Mouse (Mus musculus): Measurements from ENCODE around the gene Tcte1.

The Tcte1 gene

DNA sequence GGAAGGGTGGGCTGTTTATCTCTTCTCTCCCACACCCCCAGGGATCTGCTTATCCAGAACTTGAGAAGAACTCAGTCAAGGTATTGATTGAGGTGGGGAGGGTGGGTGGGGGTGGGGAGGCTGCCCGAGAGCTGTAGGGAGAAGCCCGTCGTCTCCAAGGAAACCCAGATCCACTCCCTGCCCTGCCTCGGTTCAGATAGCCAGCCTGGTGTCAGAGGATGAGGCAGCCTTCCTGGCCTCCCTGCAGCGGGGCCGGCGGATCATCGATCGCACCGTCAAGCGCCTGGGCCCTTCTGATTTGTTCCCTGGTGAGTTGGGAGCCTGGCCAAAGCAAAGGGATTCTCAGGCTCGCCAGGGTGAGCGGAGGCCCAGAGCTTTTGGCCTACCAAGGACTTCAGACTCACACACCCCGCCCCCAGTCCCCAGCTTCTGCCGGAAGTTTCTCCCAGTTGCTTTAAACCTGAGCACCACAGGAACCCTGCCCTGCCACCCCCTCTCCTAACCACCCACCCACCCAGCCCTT lies 8.0 kb upstream of the Tcte1 start:
- DNase-seq: no peak

GRCm38 (mm10) chr17:45515806-45516205 lies 7.4 kb upstream of the Tcte1 start:
- no peak for DNase-seq

DNA sequence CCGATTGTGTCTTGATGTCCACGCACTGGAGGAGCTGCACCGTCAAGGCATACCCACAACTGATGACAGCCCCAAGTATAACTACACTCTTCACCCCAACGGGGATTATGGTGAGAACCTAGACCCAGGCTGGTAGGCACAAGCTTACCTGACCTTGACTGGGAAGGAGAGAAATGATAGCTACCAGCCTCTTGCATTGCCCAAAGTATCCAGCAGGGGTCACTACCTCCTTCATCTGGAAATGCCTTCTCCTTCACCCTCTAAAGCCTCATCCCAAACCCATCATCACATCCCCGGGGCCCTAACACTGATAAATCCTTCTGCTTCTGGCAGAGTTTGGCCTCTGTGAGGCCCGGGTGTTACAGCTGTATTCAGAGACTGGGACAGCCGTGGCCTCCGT lies 6.7 kb upstream of the Tcte1 start:
- peak; percentile 93 for DNase-seq

- DNase-seq: no peak
Observed at GRCm38 (mm10) chr17:45517135-45517534, 6.1 kb upstream of the Tcte1 start.

GRCm38 (mm10) chr17:45517549-45518215 lies 5.6 kb upstream of the Tcte1 start:
- no peak for DNase-seq

- DNase-seq: no peak
Observed at GRCm38 (mm10) chr17:45518766-45519475, 4.3 kb upstream of the Tcte1 start.

DNA sequence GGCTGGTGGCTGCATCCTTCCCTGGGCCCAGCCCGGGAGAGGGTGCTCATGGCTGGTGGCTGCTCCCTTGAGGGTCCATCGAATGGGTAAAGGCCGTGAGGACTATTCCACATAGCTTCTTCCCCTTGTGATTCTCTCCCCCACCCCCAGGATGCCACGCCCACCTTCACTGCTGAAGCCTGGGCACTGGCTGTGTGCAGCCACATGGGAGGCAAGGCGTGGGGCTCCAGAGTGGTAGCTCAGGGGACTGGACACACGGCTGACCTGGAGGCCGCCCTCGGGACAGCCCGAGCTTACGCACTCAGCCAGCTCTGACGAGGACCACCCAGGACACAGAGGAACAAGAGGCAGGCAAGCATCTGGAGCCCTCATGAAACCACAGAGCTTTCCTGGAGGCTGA lies 3.1 kb upstream of the Tcte1 start:
- no peak for DNase-seq

DNA sequence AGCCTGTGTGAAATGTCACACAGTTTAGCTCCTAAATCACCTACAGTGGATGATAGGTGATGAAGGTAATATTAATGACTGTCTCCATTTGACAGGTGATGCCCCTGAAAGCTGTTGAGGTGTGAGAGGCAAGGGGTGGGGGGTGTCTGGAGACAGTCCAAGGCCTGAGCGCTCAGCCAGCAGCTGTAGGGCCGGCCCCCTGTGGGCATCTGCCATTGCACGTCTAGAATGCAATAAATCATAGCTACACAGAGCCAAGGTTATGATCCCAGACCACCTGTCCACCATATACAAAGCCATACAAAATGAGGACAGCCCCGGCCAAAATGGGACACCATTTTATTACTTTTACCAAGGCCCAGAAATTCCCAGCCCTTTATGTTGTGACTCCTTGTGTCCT lies 1.7 kb downstream of the Tcte1 start:
- DNase-seq: peak; percentile 84

DNA sequence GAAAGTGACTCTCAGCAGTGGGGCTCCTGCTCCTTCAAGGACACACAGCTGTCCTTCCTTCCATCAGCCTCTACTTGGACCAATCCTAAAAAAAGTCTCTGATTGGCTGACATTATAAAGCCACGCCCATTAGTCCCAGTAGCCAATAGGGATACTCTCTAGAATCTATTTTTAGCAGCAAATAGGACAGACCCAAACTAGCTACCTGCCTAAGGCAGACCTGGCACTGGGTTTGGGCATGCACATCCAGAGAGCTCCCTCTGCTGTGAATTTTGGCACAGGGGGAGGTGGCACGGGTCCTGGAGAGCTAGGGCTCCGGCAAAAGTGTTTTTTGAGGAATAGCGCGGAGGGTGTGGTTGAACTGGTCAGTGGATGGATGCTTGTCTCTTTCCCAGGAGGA lies 3.3 kb downstream of the Tcte1 start:
- peak; percentile 73 for DNase-seq

GRCm38 (mm10) chr17:45530346-45530782 lies 7.1 kb downstream of the Tcte1 start:
- DNase-seq: peak; percentile 58

- peak; percentile 88 for DNase-seq
Observed at GRCm38 (mm10) chr17:45532896-45533295, 9.7 kb downstream of the Tcte1 start.

DNA sequence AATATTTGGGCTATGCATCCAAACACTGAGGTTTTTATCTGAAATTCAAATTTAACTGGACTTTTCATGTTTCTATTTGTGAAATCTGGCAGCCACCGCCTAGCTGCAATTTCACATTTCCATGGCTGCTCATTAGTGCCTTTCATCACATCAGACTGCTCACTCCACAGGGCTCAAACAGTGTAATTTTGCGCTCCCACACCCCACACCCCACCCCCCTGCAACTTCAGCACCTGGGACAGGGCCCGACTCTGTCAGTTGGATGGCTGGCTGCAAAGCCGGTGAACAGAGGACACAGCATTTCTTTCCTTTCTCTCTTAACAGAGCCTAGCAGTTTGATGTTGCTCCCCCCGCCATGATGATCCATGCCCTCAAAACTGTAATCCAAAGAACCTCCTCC lies 13.0 kb downstream of the Tcte1 start:
- DNase-seq: no peak

GRCm38 (mm10) chr17:45538394-45538793 lies 15.2 kb downstream of the Tcte1 start:
- DNase-seq: no peak

DNA sequence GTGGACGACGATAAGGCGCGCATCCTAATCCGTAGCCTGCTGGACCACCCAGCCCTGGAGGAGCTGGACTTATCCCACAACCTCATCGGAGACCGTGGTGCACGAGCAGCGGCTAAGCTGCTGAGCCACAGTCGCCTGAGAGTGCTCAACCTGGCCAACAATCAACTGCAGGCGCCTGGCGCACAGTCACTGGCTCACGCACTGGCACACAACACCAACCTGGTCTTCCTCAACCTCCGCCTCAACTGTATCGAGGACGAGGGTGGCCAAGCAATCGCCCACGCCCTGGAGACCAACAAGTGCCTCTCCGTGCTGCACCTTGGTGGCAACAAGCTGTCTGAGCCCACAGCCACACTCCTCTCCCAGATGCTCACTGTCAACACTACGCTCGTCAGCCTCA lies 16.4 kb downstream of the Tcte1 start:
- peak; percentile 81 for DNase-seq

DNA sequence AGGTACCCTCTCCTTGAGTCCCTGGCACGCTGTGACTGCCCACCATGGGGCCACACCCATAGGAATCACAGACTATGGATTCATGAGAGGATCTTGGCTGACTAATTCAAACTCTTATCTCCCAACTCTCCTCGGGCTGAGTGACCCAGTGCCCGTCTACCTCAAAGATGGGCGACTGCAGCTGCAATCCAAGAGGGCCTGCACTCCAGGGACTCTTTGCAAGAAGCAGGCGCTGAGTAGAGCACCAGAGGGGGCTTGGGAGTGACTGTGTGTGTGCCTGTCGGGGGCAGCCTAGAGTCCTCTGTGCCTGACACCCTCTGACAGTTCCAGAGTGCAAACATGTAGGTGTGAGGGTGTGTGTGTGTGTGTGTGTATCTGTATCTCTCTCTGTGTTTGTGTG lies 18.9 kb downstream of the Tcte1 start:
- peak; percentile 78 for DNase-seq

DNA sequence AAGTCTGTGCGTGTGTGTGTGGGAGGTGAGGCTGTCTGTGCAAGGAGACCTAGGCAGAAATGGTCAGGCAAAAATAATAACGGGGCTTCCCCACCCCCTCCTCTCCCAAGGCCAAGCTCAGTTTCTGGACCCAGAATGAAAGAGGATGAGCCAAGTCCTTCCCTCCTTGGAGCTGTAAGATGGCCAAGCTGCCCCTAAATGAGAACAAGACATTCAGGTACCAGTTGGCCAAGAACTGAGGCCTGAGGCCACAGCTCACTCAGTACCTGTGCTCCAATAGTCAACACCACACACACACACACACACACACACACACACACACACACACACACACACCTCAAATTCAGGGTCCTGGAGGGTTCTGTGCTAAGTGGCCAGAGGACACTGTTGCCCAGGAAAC lies 19.5 kb downstream of the Tcte1 start:
- peak; percentile 74 for DNase-seq

DNA sequence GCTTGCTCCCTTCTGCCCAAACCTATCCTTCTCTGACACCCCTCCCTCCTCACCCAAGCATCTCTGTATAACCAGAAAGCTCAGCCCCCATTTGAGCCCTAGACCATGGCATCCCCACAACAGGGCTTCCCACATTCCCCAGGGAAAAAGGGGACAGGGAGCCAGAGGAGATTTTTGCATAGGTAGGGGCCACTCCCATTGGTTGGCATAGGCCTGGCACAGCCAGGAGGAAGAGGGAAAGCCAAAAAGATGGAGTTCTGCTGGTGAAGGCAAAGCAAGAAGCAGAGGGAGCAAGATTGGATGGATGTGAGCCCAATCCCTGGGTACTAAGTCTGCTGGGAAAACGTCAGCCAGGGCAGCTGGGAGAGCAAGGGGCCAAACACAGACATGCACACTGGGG lies 19.9 kb downstream of the Tcte1 start:
- no peak for DNase-seq

DNA sequence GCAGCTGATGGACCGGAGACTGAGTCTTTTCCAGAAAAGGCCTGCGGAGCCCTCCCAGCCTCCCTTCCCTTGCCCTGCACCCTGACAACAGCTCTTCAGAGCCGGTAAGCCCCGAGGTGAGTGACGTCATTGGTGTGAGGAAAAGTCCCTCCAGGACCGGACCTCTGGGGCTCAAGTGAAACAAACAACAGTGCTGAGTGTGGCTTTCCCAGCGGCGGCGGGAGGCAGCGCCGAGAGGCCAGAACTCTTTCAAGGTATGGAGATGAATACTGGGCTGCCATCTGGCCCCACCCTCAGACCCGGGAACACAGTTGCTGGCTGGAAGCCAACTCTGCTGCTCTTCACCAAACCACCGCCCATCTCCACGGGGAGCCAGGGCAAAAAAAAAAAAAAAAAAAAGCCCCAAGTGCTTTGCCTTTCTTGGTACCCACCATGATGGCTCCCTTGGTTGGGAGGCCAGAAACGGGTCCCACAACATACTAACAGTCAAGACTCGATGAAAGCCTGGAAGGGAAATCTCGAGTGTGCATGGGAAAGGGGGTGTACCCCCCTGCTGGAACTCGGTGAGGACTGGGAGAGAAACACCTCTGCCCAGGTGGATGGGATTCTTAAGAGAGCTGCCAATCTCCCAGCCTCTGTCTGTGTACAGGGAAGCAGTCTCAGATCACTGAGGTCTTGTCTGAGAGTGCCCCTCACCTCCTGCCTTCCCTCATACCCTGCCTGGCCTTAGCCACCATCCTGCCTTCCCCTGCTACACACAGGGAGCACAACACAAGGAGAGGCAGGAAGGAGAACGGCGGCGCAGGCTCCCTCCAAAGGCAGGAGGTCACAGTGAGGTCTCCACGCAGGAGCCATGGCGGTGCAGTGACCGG lies 21.0 kb downstream of the Tcte1 start:
- peak; percentile 84 for DNase-seq

GRCm38 (mm10) chr17:45544873-45545277 lies 21.6 kb downstream of the Tcte1 start:
- no peak for DNase-seq

DNA sequence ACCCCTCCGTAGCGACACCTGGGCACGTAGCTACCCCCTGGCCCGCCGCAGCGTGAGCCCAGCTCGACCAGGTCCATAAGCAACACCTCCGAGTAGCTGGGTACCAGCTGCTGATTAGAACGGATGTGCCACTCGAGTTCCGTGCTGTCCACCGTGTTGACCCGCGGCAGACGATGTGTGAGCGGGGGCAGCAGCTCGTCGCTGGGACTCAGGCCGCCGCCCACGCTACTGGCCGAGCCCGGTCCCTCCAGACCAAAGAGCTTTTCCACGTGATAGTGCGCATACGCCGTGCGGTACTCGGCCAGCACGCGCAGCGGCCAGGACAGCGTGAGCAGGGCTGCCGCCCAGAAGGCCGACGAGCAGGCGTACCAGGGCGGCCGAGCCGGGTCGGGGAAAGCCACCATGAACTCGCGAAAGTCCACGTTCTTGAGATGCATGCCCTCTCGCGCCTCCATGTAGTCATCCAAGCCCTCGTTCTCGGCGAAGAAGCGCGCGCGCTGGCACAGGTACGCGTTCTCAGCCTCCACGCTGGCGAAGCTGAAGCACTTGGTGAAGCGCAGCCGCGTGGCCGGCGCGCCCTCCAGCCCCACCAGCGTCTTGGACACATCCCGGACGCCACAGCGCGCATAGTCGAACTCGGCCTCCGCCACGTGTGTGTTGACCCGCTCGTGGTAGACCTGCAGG lies 22.2 kb downstream of the Tcte1 start:
- peak; percentile 87 for DNase-seq

DNA sequence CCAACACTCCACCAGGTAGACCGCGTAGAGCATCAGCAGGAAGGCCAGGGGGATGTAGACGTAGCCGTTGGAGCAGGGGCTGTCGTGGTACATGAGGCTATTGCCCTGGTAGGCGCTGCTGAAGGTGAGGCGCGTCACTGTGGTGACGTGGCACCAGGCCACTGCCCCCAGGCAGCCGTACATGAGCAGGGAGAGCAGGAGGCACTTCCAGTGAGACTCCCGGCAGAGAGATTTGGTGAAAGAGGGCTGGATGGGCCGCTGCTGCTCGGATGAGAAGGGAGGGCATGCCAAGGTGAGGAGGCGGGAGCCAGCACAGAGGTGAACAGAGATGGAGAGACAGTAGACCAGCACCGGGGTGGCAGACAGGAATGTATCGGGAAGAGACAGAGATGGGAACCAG lies 23.7 kb downstream of the Tcte1 start:
- peak; percentile 80 for DNase-seq

DNA sequence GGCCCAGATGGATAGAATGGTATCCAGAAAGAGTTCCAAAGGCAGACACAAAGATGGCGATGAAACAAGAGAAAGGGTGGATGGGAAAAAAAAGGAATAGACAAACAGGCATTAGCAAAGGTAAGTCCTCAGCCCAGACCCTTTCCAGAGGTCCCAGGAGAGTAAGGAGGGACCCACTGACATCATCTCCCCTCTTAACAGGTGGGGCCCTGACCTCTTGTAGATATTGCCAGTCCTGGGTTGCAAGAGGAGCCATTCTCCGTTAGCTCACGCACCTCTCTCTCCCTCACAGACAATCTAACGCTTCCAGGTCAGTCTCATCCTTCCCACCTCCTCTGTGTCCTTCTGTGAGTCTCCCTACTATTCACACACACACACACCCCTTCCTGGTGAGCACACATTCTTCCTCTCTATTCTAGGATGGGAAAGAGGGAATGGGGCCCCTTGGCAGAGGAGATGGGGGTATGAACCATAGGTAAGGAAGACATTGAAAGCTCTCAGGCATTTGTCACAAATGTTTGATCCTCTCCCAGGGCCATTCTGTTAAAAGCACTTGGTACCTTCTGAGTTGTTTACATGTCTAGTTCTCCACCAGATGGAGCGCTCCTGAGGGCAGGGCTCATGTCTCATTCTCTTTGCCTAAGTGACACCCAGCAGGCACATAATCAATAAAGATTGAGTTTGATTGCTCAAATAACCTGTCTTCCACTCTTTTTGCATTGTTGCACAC lies 24.4 kb downstream of the Tcte1 start:
- no peak for DNase-seq

Data from heart, adult 11 months (tissue).